Mouse (Mus musculus): ENCODE results near the gene Filip1. TPM values are rescaled to one million over a fixed set of nuclear protein-coding genes. Genes with fewer than 3 reads are reported as not detected.

Gene Filip1
- total and polyA plus RNA-seq, 3 experiments, result not detected

GRCm38 (mm10) chr9:79989061-79989460 lies 23.6 kb downstream of the Filip1 start:
- H3K27ac ChIP-seq (ENCODE audit: control insufficient read depth, low read depth, low read length), result no peak overlapping the region
- H3K9me3 ChIP-seq (replicated peaks; ENCODE audit: insufficient read depth, low read length), result no peaks in the 10 kb centered on the region
- DNase-seq (ENCODE audit: low read depth, low spot score), result no peak
- no peak overlapping the region for H3K4me3 ChIP-seq (ENCODE audit: control insufficient read depth in 1 of 2, insufficient read depth in 1 of 2, low read depth in 2 of 2, low read length in 2 of 2)
- no peaks in the 10 kb centered on the region for H3K36me3 ChIP-seq (ENCODE audit: control insufficient read depth in 1 of 2, insufficient read depth in 2 of 2, low read length in 2 of 2)
- no peaks in the 10 kb centered on the region for H3K79me2 ChIP-seq (ENCODE audit: control insufficient read depth, insufficient read depth, low read length, poor library complexity)
- TF ChIP-seq KAT2A (conservative IDR thresholded peaks at IDR 0.05; ENCODE audit: low read depth, low read length) (no peak), EP300 (IDR thresholded peaks at IDR 0.05; ENCODE audit: low read depth in 1 of 2, low read length in 2 of 2) (no peak), MEF2A (IDR thresholded peaks at IDR 0.05; ENCODE audit: extremely low read depth, insufficient replicate concordance, low read depth, low read length, poor library complexity, severe bottlenecking) (no peak), USF1 (IDR thresholded peaks at IDR 0.05; ENCODE audit: low read depth, low read length) (no peak), USF2 (IDR thresholded peaks at IDR 0.05; ENCODE audit: borderline replicate concordance in 1 of 2, insufficient read depth in 1 of 2, low read depth in 1 of 2, low read length in 2 of 2) (no peak), TCF12 (IDR thresholded peaks at IDR 0.05; ENCODE audit: low read depth, low read length) (no peak), CTCF (IDR thresholded peaks at IDR 0.05 in 2 of 3, conservative IDR thresholded peaks at IDR 0.05 in 1 of 3; ENCODE audit: control insufficient read depth in 1 of 3, insufficient read depth in 1 of 3, low read depth in 2 of 3, low read length in 3 of 3, poor library complexity in 1 of 3, severe bottlenecking in 1 of 3) (no peak)
- no peak overlapping the region for H3K9ac ChIP-seq (ENCODE audit: control insufficient read depth, low read depth, low read length, poor library complexity, severe bottlenecking)
- no peaks in the 10 kb centered on the region for H3K27me3 ChIP-seq (ENCODE audit: control insufficient read depth in 1 of 2, insufficient read depth in 2 of 2, low read length in 2 of 2)
- H3K4me1 ChIP-seq (ENCODE audit: control insufficient read depth in 1 of 2, insufficient read depth in 2 of 2, low read length in 2 of 2), result 0 out of 4 replicates have a peak, but pooled peaks cover 0 to 4% of the 10 kb centered on the region in 2 experiments

- H3K36me3 ChIP-seq (ENCODE audit: control insufficient read depth in 1 of 2, insufficient read depth in 2 of 2, low read length in 2 of 2), result no peaks in the 10 kb centered on the region
- no peak overlapping the region for H3K9ac ChIP-seq (ENCODE audit: control insufficient read depth, low read depth, low read length, poor library complexity, severe bottlenecking)
- DNase-seq (ENCODE audit: low read depth, low spot score), result no peak
- TF ChIP-seq ELF1 (IDR thresholded peaks at IDR 0.05; ENCODE audit: low read depth, low read length), result no peak
- TF ChIP-seq MAX (IDR thresholded peaks at IDR 0.05; ENCODE audit: low read length), result no peak
- TF ChIP-seq MYC (IDR thresholded peaks at IDR 0.05; ENCODE audit: low read depth, low read length), result no peak
- TF ChIP-seq SIN3A (IDR thresholded peaks at IDR 0.05; ENCODE audit: low read length), result no peak
- no peak for TF ChIP-seq CHD2 (IDR thresholded peaks at IDR 0.05; ENCODE audit: low read length)
- no peak for TF ChIP-seq ZC3H11A (IDR thresholded peaks at IDR 0.05; ENCODE audit: low read depth, low read length)
- TF ChIP-seq USF2 (IDR thresholded peaks at IDR 0.05; ENCODE audit: borderline replicate concordance in 1 of 2, insufficient read depth in 1 of 2, low read depth in 1 of 2, low read length in 2 of 2), result no peak
- no peak for TF ChIP-seq MXI1 (IDR thresholded peaks at IDR 0.05; ENCODE audit: low read depth, low read length)
- TF ChIP-seq RCOR1 (IDR thresholded peaks at IDR 0.05; ENCODE audit: low read depth, low read length), result no peak
- no peak for TF ChIP-seq JUND (IDR thresholded peaks at IDR 0.05; ENCODE audit: low read depth, low read length)
- no peak for TF ChIP-seq TCF12 (IDR thresholded peaks at IDR 0.05; ENCODE audit: low read depth, low read length)
- H3K27me3 ChIP-seq (ENCODE audit: control insufficient read depth in 1 of 2, insufficient read depth in 2 of 2, low read length in 2 of 2), result no peaks in the 10 kb centered on the region
- H3K27ac ChIP-seq (ENCODE audit: control insufficient read depth, low read depth, low read length), result no peak overlapping the region
- H3K79me2 ChIP-seq (ENCODE audit: control insufficient read depth, insufficient read depth, low read length, poor library complexity), result no peaks in the 10 kb centered on the region
- no peak overlapping the region for H3K4me3 ChIP-seq (ENCODE audit: control insufficient read depth in 1 of 2, insufficient read depth in 1 of 2, low read depth in 2 of 2, low read length in 2 of 2)
- no peaks in the 10 kb centered on the region for H3K4me1 ChIP-seq (ENCODE audit: control insufficient read depth in 1 of 2, insufficient read depth in 2 of 2, low read length in 2 of 2)
- no peaks in the 10 kb centered on the region for H3K9me3 ChIP-seq (replicated peaks; ENCODE audit: insufficient read depth, low read length)
Measured at GRCm38 (mm10) chr9:79983244-79983643, 29.4 kb downstream of the Filip1 start.

Measured in MEL (cell line).